Mouse (Mus musculus) 3134 (cell line): ENCODE measurements around the gene Fbxw7.
"Not testable (repeated sequence)": the region's sequence is repeated elsewhere in the genome, so short reads cannot be mapped to it uniquely, and the experiment has no call there.

Source experiments
- DNase-seq: peaks from one replicate; pipeline ENCODE4 v3.0.0-alpha.2; 2011; ENCODE audit warnings: low spot score; ENCODE audit not compliant: insufficient read length; ENCODE audit errors: extremely low read depth

Gene Fbxw7

GRCm38 (mm10) chr3:84826405-84826804 lies 11.3 kb downstream of the Fbxw7 start:
- no peak for DNase-seq

DNA sequence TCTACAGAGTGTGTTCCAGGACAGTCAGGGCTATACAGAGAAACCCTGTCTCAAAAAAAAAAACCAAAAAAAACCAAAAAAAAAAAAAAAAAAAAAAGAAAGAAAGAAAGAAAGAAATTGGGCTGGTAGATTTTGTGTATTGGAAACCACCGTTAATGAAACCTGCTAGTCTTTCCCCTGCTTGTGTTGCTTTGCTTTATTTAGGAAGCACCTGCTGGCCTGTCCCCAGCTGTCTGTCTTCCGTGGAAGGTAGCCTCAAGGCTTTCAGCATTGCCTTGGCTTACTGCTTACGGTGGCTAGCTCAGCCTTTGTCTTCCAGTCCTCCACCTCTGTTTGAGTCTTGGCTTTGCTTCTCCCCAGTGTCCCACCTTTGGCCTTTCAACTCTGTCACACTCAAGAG lies 11.9 kb downstream of the Fbxw7 start:
- DNase-seq: no peak

DNA sequence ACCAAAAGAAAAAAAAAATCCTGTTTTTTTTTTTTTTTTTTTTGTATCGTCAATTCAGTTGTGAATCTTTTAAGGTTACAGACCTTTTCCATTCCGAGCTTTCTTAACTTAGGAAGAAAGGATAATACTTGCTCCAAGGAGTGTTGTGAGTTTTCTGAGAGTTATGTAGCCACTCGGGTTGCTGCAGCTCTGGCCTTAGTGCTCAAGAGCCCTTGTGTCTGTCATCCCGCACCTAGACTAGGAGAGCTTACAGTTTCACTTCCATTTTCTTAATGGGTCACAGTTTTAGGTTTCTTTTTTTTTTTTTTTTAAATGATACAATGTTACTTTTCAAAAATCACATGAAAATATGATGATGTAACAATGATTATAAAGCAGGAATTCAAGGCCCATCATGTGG lies 12.5 kb downstream of the Fbxw7 start:
- DNase-seq: no peak

DNA sequence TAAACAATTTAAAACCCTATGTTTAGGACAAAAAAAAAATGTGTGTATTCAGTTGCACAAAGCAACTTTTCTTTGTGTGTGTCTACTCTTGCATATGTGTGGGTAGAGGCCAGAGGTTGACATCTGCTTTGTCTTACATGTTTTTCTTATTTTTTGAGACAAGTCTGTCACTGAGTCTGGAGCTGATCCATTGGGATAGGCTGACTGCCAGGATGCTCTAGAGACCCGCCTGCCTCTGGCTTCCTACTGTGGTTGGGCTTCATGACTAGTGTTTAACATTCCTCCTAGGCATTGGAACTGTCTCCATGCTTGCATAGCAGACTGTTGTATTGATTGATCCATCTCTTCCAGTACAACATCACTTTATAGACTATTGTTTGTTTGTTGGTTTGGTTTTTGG lies 14.3 kb downstream of the Fbxw7 start:
- DNase-seq: no peak

DNA sequence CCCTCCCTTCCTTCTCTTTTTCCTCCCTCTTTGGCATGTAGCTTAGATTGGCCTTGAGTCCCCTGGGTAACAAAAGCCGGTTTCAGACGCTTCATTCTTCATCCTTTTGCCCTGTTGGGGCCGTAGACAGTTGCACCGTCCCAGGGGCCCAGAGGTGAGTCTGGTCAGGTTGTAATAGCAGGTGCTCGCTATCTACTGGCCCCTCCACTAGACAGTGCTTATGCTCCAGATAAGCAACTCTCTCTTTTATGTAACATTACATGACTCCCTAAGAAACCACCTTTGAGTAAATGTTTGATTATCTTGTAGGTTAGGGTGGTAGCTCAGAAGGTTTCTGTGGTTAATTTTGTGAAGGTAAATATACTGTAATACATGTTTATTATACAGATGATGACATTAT lies 21.0 kb downstream of the Fbxw7 start:
- no peak for DNase-seq

DNA sequence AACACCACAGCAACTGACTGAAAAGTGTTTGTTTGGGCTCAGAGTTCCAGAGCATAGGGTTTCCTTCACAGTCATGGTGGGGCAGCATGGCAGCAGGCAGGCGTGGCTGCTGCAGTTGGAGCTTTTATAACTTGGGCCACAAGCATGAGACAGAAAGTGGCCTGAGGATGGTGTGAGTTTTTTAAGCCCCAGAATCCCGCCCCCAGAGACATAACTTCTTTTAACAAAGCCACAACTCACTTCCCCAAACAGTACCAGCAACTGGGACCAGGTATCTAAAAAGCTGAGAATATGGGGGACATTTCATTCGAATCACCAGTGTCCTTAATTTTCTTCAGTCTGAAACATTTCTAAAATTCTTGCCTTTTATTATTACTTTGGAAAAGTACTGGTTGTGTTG lies 22.9 kb downstream of the Fbxw7 start:
- no peak for DNase-seq

- no peak for DNase-seq
Measured at GRCm38 (mm10) chr3:84839499-84839898, 24.4 kb downstream of the Fbxw7 start.

GRCm38 (mm10) chr3:84841271-84841670 lies 26.2 kb downstream of the Fbxw7 start:
- DNase-seq: no peak

DNA sequence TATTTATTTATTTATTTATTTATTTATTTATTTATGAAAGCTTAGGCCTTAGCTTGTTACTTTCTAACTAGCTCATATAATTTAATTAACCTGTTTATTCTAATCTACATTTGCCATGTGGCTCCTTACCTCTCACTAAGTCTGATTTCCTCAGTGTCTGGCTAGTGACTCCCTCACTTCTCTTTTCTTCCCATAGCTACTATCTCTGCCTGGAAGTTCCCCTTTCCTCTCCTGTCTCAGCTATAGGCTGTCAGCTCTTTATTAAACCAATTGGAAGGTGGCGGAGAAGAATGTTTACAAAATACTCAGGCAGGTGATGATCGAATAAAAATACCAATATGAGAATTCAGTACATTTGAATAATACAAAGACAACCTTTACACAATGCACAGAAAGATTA lies 27.7 kb downstream of the Fbxw7 start:
- no peak for DNase-seq

DNA sequence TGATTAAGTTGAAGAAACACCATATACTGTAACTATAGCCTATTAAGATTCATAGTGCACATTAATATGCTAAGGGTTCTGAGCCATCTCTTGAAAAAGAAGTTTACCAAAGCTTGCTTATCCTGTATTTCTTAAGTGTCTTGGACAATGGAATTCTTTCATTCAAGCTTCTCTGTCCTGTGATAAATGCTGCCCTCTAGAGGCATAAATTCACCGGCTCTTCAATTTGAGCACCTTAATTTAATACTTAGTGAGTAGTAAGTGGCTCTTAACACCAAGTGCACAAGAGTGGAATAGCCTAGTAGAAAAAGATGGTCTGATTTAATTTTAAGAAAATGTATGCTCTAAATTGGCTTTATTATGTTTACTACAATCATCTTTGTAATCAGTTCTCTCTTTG lies 28.5 kb downstream of the Fbxw7 start:
- peak; percentile 27 for DNase-seq

- DNase-seq: no peak
Measured at GRCm38 (mm10) chr3:84848798-84849197, 33.7 kb downstream of the Fbxw7 start.

GRCm38 (mm10) chr3:84850418-84850817 lies 35.4 kb downstream of the Fbxw7 start:
- DNase-seq: no peak

DNA sequence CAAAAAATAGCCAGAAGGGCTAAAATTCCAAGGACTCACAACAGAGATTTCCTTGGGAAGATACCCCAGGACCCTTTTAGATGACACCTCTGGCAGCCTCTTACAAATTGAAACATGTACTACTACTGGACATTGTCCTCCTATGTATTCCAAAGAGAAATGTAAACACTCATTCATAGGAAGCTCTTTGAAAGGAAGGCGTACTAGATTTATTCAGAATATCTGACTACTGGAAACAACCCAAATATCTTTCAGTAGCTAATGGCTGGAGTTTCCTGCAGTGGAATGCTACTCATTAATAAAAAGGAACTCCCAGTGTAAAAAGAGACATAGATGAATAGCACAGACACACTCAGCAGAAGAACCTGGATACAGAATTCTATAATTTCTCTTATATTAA lies 36.7 kb downstream of the Fbxw7 start:
- DNase-seq: no peak

GRCm38 (mm10) chr3:84852877-84853276 lies 37.8 kb downstream of the Fbxw7 start:
- no peak for DNase-seq

DNA sequence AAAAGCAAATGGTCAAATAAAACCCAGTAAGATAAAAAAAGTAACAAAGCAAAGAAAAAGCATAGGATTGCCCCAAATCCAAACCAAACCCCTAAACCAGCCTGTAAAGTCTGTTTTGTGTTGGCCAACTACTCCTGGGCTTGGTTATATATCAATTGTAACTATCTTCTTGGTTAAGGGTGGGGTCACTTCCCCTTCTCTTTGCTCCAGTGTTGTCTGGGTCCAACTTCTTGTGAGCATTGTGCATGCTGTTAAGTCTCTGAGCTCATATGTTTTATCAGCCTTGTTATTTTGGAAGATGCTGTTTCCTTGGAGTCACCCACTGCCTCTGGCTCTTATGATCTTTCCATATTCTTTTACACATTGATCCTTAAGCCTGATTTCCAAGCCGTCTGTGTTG lies 39.4 kb downstream of the Fbxw7 start:
- DNase-seq: no peak

DNA sequence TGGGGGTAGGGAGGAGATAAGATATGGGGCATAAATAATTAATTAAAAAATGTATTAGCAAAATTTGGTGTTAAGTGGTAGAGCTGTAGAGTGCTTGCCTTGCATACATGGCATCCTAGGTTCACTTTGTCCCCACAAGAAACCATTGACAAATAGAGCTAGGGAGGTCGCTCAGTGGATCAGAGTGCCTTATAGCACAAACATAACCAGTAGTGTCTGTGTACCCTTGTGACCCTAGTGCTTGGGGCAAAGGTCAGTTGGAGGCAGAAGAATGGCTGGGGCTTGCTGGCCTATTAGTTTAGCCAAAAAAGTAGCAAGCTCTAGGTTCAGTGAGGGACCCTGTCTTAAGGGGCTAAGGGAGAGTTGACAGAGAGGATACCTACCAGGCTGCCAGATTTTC lies 45.6 kb downstream of the Fbxw7 start:
- DNase-seq: no peak

GRCm38 (mm10) chr3:84861817-84862216 lies 46.7 kb downstream of the Fbxw7 start:
- not testable (repeated sequence) for DNase-seq

DNA sequence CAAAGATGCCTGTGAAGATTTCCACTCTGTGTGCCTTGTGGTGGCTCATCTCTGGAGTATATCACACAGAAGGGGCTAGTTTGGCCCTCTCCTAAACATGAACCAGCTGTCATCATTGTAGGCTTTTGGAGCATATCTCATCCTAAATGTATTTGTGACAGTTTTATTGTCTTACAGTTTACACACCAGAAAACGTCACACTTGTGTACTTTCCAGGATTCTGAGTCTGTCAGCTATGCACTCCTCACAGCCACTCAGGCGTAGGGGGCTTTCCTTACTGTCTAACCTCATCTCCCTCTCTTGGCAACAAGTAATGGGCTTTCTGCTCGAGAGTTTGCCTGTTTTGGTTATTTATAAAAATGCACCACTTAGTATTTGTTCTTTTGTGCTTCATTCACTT lies 50.6 kb downstream of the Fbxw7 start:
- no peak for DNase-seq

DNA sequence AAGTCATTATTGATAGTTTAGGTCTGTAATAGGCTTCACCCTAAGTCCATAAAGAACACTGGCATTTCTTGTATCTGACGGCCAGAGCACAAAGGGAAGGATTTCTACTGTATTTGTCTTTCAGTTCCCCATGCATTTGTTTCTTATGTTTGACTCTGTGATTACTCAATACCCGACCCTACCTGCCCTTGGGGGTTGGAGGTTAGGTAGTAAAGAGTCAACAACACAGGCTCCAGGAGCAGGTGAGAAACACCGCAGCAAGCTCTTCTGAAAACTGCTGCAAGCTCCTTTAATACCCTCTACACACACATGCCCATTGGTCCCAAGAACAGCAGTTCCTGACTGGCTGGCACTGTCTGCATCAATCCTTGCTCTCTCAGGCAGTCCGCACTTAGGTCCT lies 51.8 kb downstream of the Fbxw7 start:
- no peak for DNase-seq

DNA sequence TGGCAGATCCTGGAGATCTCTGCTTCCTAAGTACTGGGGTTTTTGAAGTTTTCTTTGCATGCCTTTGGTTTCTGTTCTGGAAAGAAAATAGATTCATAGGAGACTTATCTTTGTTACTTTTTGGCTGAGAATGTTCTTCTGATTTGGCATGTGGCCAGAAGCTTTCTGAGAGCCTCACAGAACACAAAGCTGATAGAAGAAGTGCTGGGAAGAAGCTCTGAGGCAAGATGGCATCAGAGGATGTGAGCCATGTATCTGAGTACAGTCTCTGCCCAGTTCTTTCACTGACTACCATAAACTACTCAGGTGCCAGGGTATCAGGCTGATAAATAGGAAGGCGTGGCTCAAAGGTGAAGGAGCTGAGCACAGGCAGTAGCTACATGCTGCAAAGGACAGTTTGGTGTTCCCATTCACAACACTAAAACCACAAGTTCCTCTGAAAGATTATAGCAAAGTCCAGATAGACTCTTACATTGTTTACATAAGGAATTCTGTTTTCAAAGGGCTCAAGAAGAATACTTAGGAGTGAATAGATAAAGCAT lies 52.4 kb downstream of the Fbxw7 start:
- no peak for DNase-seq

DNA sequence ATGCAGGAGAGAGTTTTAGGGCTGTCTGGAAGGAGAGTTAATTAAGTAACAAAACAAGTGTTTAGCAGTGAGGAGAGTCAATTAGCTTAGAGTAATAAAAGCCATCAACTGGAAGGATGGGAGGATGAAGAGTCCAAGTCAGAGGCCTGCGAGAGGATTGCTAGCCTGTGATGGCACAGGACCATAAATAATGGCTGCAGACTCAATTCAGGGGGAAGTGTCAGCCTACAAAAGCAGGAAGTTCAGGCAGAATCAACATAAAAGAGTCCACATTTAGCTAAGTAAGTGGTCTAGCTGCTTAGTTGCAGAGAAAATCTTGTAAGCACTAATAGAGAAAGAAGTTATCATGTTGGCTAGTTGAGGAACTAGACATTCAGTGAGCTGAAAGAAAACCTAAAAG lies 52.9 kb downstream of the Fbxw7 start:
- DNase-seq: no peak

- no peak for DNase-seq
Measured at GRCm38 (mm10) chr3:84870126-84870525, 55.1 kb downstream of the Fbxw7 start.

DNA sequence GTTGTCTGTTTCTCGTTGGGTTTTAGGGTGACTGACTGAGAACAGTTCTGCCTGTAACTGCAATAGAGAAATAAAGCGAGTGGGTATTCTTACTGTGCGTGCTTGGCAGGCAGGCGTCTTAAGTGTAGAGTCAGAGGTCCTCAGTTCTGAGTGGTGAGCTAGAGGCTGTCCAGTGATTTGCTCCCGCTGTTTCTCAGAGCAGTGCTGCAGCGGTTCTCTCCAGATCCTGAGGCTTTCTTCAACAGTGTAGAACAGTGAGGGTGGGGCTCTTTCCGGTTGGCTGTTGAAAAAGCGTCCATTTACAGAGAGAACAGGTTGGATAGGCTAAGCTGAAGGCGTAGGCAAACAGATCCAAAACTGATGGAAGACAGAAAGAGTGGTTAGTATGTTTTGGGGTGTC lies 60.2 kb downstream of the Fbxw7 start:
- DNase-seq: no peak
